Mouse (Mus musculus) ES-CJ7 (cell line): ENCODE results near the gene Slc16a13.
"Not testable (repeated sequence)": the region's sequence is repeated elsewhere in the genome, so short reads cannot be mapped to it uniquely, and the experiment has no call there.

Experiments
- DNase-seq: peaks from one replicate; pipeline ENCODE4 v3.0.0; 2011; ENCODE audit warnings: low read depth, low spot score

The Slc16a13 gene

GRCm38 (mm10) chr11:70171181-70171580 lies 49.7 kb downstream of the Slc16a13 start:
- no peak for DNase-seq

GRCm38 (mm10) chr11:70170291-70170690 lies 50.6 kb downstream of the Slc16a13 start:
- DNase-seq: no peak

GRCm38 (mm10) chr11:70169471-70169870 lies 51.4 kb downstream of the Slc16a13 start:
- DNase-seq: not testable (repeated sequence)

GRCm38 (mm10) chr11:70168136-70168535 lies 52.7 kb downstream of the Slc16a13 start:
- no peak for DNase-seq
